Mouse (Mus musculus): ENCODE measurements around the gene C1galt1.

Gene C1galt1

GRCm38 (mm10) chr6:7844802-7845679 lies at the start of gene C1galt1:
C1galt1 (plus strand) TSS chr6:7844842.
- peak; percentile 37 for DNase-seq (ENCODE audit: low read depth, low spot score)

DNA sequence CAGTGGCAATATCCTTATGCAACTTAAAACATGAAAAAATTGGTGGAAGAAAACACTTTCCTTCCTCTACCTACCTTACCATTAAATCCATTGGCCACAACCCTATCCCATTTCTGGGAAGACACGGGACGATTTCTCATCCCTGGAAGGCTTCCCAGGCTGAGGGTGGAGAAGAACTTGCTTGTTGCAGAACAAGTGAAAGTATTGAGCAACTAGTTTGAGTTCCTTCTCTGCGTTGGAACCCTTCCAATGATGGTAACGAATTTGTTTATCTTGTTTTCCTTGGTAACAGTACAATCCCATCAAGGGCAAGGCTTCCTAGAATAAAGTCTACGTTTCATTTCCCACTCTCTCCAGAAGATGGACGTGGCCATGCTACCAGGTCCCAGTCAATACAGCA lies 44.7 kb upstream of the C1galt1 start:
- no peak for DNase-seq (ENCODE audit: low read depth, low spot score)

- no peak for DNase-seq (ENCODE audit: low read depth, low spot score)
Measured at GRCm38 (mm10) chr6:7803765-7804542, 40.7 kb upstream of the C1galt1 start.

DNA sequence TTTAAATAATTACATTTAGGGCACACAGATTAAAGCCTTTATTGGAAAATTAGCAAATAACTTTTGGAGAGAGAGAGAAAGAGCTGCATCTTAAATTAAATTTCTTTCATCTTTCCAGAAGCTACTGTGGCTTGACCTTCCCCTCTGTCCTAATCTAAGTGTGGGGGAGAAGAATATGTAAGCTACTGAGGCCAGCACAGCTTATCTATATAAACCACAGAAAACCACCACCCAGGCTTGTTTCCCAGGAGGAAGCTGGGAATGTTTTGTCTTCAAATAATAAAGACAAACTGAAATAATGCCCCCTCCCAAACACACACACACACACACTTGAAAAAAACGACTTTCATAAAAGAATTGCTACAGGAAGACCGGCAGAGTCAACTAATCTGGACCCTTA lies 30.5 kb upstream of the C1galt1 start:
- no peak for DNase-seq (ENCODE audit: low read depth, low spot score)

DNA sequence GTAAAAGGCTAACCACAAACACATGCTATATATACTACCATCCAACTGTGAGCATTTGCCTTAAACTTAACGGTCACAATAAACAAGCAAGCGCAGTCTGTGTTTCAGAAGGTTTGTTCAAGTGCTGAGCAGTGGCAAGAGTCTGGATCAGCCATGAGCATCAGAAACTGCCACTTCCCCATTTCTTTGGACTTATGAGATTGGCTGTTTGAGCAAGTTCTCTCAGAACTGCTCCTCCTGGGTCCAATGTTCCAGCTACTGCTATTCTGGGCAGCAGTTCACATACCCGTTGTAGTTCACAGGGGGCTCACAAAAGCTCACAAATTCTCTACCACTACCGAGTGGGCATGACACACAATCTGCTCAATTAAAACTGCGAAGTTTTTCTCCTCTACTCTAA lies 28.4 kb upstream of the C1galt1 start:
- DNase-seq (ENCODE audit: low read depth, low spot score), result no peak

- DNase-seq (ENCODE audit: low read depth, low spot score), result no peak
Measured at GRCm38 (mm10) chr6:7822688-7823087, 22.0 kb upstream of the C1galt1 start.

DNA sequence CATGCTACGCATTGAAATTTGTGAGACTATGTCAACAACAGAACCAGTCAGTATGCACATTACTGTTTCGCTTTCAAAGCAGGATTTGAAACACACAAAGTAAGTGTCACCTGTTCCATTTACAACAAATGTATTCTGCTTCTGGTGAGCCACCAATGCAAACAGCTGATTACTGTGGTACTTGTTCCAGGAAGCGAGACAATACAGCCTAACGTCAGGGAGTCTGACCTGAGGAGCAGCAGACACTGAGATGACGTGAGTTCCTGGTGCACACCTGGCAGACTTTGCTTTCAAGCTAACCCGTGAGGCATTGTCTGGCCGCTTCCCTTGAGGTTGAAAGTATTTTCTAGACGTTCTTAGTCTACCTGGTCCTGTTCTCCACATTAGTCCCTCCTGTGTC lies 13.8 kb upstream of the C1galt1 start:
- no peak for DNase-seq (ENCODE audit: low read depth, low spot score)

- no peak for DNase-seq (ENCODE audit: low read depth, low spot score)
Measured at GRCm38 (mm10) chr6:7832564-7833175, 12.0 kb upstream of the C1galt1 start.

GRCm38 (mm10) chr6:7843726-7844411 lies 773 bp upstream of the C1galt1 start:
- no peak for DNase-seq (ENCODE audit: low read depth, low spot score)

GRCm38 (mm10) chr6:7844412-7844801 lies 235 bp upstream of the C1galt1 start:
- peak; percentile 98 for DNase-seq (ENCODE audit: low read depth, low spot score)

DNA sequence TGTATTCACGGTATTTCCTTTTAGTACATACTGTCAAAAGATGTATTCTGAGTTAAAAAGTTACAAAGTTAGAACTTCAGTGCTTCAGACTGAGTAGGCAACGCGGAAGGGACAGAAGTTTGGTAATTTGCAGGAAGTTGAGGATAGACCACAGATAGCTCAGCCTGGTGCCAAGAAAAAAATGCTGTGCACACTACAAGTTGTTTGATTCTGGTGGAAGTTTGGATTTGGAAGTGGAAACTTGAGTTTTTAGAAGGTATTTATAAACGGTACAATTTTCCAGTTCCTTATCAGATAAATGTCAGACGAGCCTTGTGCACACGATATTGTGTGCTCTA lies 1.0 kb downstream of the C1galt1 start:
- no peak for DNase-seq (ENCODE audit: low read depth, low spot score)

DNA sequence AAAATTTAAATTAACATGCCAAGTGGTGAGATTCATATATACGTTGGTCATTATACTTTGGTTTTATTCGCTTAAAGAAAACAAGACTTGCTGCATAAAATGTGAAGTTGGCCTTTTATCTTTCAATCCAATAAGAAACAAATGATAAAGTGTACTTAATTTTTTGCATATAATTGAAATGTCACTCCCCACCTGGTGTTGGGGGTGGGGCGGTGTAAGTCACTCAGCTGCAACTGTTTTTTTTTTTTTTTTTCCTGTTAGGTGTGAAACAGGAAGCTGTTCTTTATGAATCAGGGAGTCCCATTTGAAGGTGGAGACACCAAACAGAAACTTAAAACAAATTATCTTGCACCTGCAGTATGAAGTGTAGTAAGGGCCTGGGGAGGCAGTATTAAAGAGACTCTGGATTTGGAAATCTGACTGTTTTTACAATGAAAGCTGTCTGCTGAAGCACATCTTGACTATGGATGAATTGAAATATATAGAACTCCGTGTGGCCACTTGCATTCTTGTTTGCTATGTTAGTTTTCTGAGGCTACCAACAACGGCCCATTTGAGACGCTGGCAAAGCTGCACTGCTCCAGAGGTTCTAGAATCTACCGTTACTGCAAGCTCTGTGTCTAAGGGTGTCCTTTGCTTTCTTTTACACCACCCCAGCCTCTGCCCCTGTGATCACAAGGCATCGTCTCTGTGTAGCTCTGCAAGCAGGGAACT lies 2.2 kb downstream of the C1galt1 start:
- no peak for DNase-seq (ENCODE audit: low read depth, low spot score)

- no peak for DNase-seq (ENCODE audit: low read depth, low spot score)
Measured at GRCm38 (mm10) chr6:7847890-7848508, 3.4 kb downstream of the C1galt1 start.

DNA sequence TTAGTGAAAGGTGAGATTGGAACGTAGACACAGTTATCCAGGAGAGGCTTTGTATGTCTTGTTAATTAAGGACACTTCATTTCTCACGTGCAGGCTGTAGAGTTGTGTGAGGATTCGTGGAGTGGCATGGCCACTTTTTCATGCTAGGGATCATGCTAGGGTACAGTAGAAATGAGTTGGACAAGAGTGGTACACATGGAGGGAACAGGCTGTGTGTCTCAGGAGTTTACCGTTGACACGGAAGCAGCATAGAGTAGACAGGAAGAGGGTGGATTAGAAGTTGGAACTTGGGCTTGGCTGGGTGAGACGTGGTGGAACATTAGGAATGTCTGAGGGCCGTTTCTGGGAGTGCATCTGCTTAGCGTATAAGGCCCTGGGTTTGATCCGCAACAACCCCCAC lies 4.1 kb downstream of the C1galt1 start:
- no peak for DNase-seq (ENCODE audit: low read depth, low spot score)

DNA sequence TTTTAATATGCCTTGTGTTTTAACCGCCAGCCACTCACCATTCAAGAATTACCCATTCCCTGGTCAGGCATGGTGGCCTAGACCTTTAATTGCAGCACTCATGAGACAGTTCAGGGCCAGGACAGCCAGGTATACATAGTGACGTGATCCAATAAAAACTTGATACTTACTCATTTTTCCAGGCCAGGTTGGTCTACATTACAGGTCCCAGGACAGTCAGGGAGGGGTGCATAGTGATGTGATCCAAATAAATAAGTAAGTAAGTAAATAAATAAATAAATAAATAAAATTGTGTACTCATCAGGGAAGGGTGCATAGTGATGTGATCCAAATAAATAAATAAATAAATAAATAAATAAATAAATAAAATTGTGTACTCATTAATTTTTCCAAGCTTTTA lies 6.4 kb downstream of the C1galt1 start:
- DNase-seq (ENCODE audit: low read depth, low spot score), result no peak

DNA sequence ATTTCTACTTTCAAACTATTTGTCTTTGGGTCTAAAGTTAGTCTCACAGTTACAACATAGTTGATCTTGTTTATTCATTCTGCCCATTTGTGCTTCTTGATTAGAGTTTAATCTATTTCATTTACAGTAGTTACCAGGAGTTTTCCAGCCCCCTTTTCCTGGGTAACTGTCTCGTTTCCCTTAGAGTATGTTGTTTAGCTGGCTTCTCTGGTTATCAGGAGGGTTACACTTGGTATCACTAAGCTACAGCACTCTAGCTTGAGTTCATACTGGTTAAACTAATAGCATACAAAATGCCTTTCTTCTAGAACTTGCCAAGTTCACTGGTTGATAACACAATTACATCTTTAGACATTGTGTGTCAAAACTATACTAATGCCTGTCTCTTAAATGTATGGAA lies 8.3 kb downstream of the C1galt1 start:
- no peak for DNase-seq (ENCODE audit: low read depth, low spot score)

GRCm38 (mm10) chr6:7853461-7853860 lies 8.8 kb downstream of the C1galt1 start:
- DNase-seq (ENCODE audit: low read depth, low spot score), result peak; percentile 66

GRCm38 (mm10) chr6:7856682-7857290 lies 12.1 kb downstream of the C1galt1 start:
- DNase-seq (ENCODE audit: low read depth, low spot score), result no peak

DNA sequence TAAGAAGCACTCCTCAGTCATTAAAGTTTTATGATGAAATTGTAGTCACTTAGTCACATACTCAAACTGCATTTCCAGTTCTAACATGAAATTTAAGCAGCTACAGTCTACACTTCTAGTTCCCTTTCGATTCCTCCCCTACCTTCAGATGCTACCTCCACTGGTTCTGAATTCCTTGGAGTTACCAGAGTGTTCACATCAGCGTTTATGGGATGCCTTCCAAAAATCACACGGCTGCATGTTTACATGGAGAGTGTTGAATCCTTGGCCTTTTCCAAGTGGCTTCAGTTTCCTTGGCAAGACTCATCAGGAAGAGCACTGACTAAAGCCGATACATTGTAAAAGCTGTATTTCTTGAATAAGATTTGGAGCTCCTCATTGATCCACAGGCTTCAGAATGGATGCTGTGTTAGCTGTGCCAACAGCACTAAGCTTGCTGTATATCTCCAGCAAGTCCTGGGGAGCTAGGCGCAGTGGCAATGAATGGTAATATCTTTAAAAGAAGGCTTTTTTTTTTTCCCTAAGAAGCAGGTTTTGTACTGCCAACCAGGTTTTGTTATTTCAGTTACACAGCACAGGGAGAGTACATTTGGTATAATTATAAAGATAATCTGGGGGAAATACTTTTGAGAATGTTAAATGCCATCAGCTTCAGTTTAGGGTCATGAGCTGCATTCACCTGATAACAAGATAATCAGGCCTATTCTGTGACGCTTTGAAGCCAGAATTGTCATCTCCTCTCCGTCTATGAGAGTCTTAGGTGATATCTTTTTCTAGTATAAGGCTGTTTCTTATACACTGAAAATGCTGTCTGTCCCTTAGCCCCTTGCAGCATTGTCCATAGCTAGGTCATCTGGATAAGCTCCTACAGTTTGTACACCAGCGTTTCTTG lies 13.0 kb downstream of the C1galt1 start:
- DNase-seq (ENCODE audit: low read depth, low spot score), result no peak

Data from brain, adult 2 months (tissue).